Mouse (Mus musculus): ENCODE measurements around the gene Zfp819. TPM values are rescaled to one million over a fixed set of nuclear protein-coding genes. Genes with fewer than 3 reads are reported as not detected.

Zfp819 gene
- polyA plus RNA-seq, 1 experiment = not detected

DNA sequence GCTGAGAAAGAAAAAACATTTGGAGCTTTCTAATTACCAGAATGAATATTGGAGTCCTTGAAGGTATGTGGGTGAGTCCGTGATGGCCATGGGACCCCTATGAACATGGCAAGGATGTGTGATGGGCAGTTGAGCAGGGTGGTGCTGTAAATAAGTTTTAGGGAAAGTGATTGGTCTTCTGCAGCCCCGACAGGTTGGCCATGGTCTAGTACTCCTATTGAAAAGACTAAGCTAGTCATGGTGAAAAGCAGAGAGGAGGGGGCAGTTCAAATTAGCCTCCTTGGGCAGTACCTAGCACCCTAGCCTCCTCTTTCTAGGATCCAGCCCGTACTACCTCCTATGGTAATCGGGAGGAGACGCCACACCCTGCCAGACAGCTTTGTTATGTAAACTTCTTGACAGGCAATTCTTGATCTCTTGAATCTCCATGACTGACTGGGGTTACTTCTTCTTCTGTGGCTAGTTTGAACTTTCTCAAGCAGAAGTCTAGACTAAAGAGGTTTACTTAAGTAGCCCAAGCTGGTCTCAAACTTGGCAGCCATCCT lies 846 bp downstream of the Zfp819 start:
- peaks cover 27% of the 10 kb centered on the region for H3K4me1 ChIP-seq (ENCODE audit: control insufficient read depth, insufficient read depth, low read length)
- H3K4me3 ChIP-seq (ENCODE audit: insufficient read depth, low read length) = no peak overlapping the region
- TF ChIP-seq POLR2A (IDR thresholded peaks at IDR 0.05; ENCODE audit: borderline replicate concordance, low read depth, low read length) (no peak), CTCF (IDR thresholded peaks at IDR 0.05; ENCODE audit: low read depth, low read length) (no peak)
- H3K27ac ChIP-seq (ENCODE audit: insufficient read depth, low read depth, low read length) = no peak overlapping the region

DNA sequence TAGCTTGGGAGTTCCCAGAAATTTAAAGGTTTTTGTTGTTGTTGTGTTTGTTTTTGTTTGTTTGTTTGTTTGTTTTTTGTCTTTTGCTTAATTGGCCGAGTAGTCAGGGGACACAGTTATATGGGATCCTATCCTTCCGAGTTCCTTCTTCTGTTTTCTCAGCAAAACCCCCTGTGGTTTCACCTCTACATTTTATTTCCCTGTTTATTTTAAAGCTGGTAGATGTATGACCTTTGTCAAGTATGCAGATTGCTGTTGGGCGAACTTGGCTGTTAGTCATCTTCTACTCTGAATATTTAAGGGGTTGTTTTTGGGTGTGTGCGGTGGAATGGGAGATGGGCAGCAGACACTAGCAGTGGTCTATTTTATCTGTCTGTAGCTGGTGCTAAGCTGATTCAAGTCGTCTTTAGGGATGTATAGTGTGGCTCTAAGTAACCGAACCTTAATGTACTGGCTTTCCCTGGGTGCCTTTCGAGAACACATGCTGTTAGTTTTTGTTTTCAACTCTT lies 1.4 kb downstream of the Zfp819 start:
- TF ChIP-seq POLR2A (IDR thresholded peaks at IDR 0.05; ENCODE audit: borderline replicate concordance, low read depth, low read length) = no peak
- TF ChIP-seq CTCF (IDR thresholded peaks at IDR 0.05; ENCODE audit: low read depth, low read length) = no peak
- H3K27ac ChIP-seq (ENCODE audit: insufficient read depth, low read depth, low read length) = no peak overlapping the region
- no peak overlapping the region for H3K4me3 ChIP-seq (ENCODE audit: insufficient read depth, low read length)

DNA sequence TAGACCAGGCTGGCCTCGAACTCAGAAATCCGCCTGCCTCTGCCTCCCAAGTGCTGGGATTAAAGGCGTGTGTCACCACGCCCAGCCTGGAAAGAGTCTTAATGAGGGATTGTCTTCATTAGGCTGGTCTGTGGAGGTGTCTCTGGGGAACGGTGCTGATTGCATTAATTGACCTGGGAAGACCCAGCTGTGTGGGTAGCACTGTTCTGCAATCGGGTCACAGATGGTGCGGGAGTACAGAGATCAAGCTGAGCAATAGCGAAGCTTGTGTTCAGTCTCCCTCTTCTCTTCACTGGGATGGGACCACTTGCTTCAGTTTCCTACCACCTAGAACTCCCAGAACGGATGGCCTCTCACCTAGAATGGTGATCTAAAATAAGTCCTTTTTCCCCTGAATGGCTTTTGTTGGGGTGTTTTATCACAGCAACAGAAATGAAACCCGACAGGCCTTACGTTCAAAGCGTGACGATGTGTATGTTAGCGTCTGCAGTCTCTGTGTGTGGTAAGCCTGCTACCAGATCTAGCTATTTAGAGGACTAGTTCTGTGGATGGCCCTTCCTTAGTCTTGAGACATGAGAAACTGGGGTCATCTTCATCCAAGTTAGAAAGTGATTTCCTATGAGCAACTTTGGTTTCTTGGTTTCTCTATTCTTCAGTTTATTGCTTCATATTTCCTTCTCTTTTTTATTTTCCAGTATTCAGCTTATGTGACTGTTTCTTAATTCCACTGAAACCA lies 7.0 kb downstream of the Zfp819 start:
- no peak overlapping the region for H3K27ac ChIP-seq (ENCODE audit: insufficient read depth, low read depth, low read length)
- H3K4me1 ChIP-seq (ENCODE audit: control insufficient read depth, insufficient read depth, low read length) = peaks cover 12% of the 10 kb centered on the region
- no peak overlapping the region for H3K4me3 ChIP-seq (ENCODE audit: insufficient read depth, low read length)
- TF ChIP-seq CTCF (IDR thresholded peaks at IDR 0.05; ENCODE audit: low read depth, low read length) (no peak), POLR2A (IDR thresholded peaks at IDR 0.05; ENCODE audit: borderline replicate concordance, low read depth, low read length) (no peak)

More for the DNA sequence above, 1.4 kb downstream of the Zfp819 start:
- peaks cover 28% of the 10 kb centered on the region for H3K4me1 ChIP-seq (ENCODE audit: control insufficient read depth, insufficient read depth, low read length)

DNA sequence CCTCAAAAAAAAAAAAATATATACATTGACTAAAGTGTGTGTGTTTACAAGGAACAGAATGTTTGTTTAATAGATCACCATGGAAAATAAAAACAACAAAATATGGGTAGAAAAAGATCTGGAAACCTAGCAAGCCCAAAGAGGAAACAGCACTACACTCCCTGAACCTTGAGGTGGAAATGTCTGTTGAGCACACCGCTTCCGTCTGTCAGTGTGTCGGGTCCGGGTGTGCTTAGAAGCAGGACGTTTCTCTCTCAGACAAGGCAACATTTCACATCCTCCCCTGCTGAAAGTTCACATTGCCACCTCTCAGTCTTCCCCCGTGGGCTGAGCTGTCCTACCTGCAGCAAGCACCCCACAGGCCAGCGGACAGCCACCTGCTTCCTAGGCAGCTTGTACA lies 16.0 kb downstream of the Zfp819 start:
- TF ChIP-seq CTCF (IDR thresholded peaks at IDR 0.05; ENCODE audit: low read depth, low read length) (no peak), POLR2A (IDR thresholded peaks at IDR 0.05; ENCODE audit: borderline replicate concordance, low read depth, low read length) (no peak)
- Histone ChIP-seq H3K4me1 (ENCODE audit: control insufficient read depth, insufficient read depth, low read length) (no peaks in the 10 kb centered on the region), H3K4me3 (ENCODE audit: insufficient read depth, low read length) (no peak overlapping the region)

DNA sequence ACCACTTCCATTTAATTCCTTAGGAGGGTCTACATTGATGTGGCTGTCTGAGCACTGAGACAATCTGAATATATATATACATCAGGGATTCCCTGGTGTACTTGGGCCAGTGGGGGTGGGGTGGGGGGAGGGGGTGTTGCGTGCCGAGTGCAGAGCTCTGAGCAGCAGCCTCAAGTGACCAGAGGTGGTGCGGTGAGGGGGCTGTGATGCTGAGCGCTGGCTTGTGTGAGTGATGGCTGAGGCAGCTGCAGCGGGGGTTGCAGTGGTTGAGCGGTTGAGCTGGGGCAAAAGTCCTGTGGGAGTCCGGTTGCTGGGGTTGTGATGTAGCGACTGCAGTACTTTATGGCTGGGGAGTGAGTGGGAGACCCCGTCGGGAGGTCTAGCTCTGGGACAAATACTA lies 16.9 kb downstream of the Zfp819 start:
- H3K4me3 ChIP-seq (ENCODE audit: insufficient read depth, low read length) = no peak overlapping the region
- H3K27ac ChIP-seq (ENCODE audit: insufficient read depth, low read depth, low read length) = no peak overlapping the region
- TF ChIP-seq CTCF (IDR thresholded peaks at IDR 0.05; ENCODE audit: low read depth, low read length) (no peak), POLR2A (IDR thresholded peaks at IDR 0.05; ENCODE audit: borderline replicate concordance, low read depth, low read length) (no peak)
- no peaks in the 10 kb centered on the region for H3K4me1 ChIP-seq (ENCODE audit: control insufficient read depth, insufficient read depth, low read length)

More for the DNA sequence above, 16.0 kb downstream of the Zfp819 start:
- no peak overlapping the region for H3K27ac ChIP-seq (ENCODE audit: insufficient read depth, low read depth, low read length)

DNA sequence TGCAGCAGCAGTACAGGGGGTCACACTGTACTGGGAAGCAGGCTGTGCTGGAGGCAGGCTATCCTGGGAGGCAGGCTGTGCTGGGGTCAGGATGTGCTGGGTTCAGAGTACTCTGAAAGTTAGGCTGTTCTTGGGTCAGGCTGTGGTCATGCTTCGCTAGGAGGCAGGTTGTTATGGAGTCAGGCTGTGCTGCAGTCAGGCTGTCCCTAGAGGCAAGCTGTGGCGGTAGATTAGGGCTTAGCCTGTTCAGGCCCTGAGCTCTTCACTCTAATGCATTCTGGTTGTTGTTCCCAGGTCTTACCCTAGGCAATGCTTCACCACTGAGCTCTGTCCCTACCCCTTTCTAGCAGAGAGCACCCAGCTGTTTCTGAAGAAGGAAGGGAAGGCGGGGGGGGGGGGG lies 18.1 kb downstream of the Zfp819 start:
- TF ChIP-seq POLR2A (IDR thresholded peaks at IDR 0.05; ENCODE audit: borderline replicate concordance, low read depth, low read length) = no peak
- TF ChIP-seq CTCF (IDR thresholded peaks at IDR 0.05; ENCODE audit: low read depth, low read length) = no peak
- Histone ChIP-seq H3K4me3 (ENCODE audit: insufficient read depth, low read length) (no peak overlapping the region), H3K27ac (ENCODE audit: insufficient read depth, low read depth, low read length) (no peak overlapping the region), H3K4me1 (ENCODE audit: control insufficient read depth, insufficient read depth, low read length) (no peaks in the 10 kb centered on the region)

DNA sequence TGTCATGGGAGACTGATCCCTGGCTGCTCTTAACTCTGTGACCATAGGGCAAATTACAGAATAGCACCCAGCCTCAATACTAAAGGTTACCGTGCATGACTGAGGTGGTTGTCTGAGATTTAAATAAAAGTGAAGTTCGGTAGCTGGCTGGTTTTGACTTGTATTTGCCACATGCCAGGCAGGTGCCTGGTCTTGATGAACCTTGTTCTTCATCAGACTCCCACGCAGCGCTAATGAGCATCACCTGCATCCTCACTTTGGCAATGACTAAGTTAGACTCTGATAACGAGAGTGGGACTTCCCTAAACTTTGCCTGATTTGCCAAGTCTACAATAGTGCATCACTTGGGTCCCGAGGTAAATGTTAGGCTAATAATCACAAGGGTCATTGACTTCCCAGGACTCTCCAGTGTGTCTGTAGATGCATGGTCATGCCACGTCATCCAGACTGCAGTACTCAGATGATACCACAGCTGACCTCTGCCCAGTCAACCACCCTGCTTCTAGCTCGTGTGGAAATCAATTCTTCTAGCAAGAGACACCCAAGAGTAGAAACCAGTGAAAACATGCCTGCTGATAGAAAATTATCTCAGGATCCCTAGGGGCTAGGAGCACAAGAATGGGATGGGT lies 18.9 kb downstream of the Zfp819 start:
- TF ChIP-seq CTCF (IDR thresholded peaks at IDR 0.05; ENCODE audit: low read depth, low read length) (no peak), POLR2A (IDR thresholded peaks at IDR 0.05; ENCODE audit: borderline replicate concordance, low read depth, low read length) (no peak)
- no peak overlapping the region for H3K27ac ChIP-seq (ENCODE audit: insufficient read depth, low read depth, low read length)
- no peaks in the 10 kb centered on the region for H3K4me1 ChIP-seq (ENCODE audit: control insufficient read depth, insufficient read depth, low read length)
- H3K4me3 ChIP-seq (ENCODE audit: insufficient read depth, low read length) = no peak overlapping the region

DNA sequence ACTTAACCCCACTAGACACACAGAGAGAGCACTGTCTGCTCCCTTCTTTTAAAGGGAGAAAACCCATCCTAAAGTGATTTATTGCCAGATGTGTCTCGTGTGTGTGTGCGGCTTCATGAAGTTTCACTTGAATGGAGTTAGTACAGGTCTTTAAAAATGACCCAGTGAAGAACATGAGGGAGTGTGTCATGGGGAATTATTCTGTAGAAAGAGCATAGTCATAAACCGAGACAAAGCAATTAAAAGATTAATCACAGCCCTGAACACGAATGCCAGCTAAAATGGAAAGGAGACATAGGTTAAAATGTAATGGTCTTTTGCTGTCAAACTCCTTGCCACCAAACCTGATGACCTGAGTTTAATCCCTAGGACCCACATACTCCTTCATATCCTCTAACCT lies 27.0 kb downstream of the Zfp819 start:
- peaks cover 24% of the 10 kb centered on the region for H3K4me1 ChIP-seq (ENCODE audit: control insufficient read depth, insufficient read depth, low read length)
- TF ChIP-seq POLR2A (IDR thresholded peaks at IDR 0.05; ENCODE audit: borderline replicate concordance, low read depth, low read length) = no peak
- H3K27ac ChIP-seq (ENCODE audit: insufficient read depth, low read depth, low read length) = no peak overlapping the region
- H3K4me3 ChIP-seq (ENCODE audit: insufficient read depth, low read length) = no peak overlapping the region

DNA sequence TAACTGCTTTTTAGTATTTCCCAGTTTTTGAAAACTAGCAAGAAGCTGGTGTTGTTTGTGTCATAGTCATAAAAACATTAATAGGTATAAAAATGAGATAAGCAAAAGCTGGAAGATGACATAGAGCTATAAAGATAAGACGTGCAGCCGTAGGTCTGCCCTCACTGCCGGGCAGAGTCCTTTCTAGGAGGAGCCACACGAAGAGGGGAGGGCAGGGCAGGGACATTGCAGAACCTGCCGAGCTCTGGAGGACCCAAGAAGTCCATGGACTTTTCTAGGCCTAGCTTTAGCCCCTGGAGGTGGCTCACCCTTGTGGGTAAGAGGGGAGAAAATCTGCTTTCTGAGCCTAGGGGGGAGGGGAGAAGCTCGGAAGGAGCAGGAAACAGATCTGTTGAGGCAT lies 27.5 kb downstream of the Zfp819 start, which contains the start of gene Ceacam18:
Ceacam18 (plus strand) TSS at position 208 of the 400 bp plus-strand sequence.
- peaks cover 24% of the 10 kb centered on the region for H3K4me1 ChIP-seq (ENCODE audit: control insufficient read depth, insufficient read depth, low read length)
- H3K4me3 ChIP-seq (ENCODE audit: insufficient read depth, low read length) = no peak within 1 kb of the TSS
- no peak for TF ChIP-seq CTCF (IDR thresholded peaks at IDR 0.05; ENCODE audit: low read depth, low read length)
- TF ChIP-seq POLR2A (IDR thresholded peaks at IDR 0.05; ENCODE audit: borderline replicate concordance, low read depth, low read length) = no peak
- H3K27ac ChIP-seq (ENCODE audit: insufficient read depth, low read depth, low read length) = no peak within 1 kb of the TSS

DNA sequence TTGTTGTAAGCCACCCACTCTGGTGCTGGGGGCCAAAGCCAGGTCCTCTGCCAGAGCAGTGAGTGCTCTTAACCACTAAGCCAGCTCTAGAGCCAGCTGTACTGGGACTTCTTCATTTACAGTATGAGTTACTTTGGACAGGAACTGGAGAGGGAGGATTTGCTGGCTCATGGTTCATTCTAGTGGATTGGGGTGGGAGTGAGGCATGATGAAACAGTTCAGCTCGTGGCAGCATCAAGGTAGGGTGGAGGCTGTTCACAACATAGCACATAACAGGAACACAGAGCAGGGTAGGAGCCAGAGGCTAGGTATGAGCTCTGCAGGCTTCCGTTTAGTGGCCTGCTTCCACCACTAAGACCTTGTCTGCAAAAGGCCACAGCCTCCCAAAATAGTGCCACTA lies 29.2 kb downstream of the Zfp819 start:
- peak overlapping the region; percentile 23; the same call in 1 of the 2 replicates for H3K27ac ChIP-seq (ENCODE audit: insufficient read depth, low read depth, low read length)
- TF ChIP-seq CTCF (IDR thresholded peaks at IDR 0.05; ENCODE audit: low read depth, low read length) (no peak), POLR2A (IDR thresholded peaks at IDR 0.05; ENCODE audit: borderline replicate concordance, low read depth, low read length) (no peak)
- H3K4me1 ChIP-seq (ENCODE audit: control insufficient read depth, insufficient read depth, low read length) = peaks cover 31% of the 10 kb centered on the region
- no peak overlapping the region for H3K4me3 ChIP-seq (ENCODE audit: insufficient read depth, low read length)
